Mouse (Mus musculus) lung, adult 2 months (tissue): ENCODE measurements at regions not wholly inside any gene's neighbourhood (a gene's known extent, or its start where the extent isn't known, plus 50 kb on each side); places are given as distances from the start of the nearest gene placed in this dataset.
A peak's percentile ranks its signal among the peaks of the same experiment; 100 is the strongest.

Experiments used
- DNase-seq: peaks from one replicate; pipeline ENCODE4 v3.0.0; 2022
- H3K4me1 ChIP-seq: fragments of 200-500 bp; 2 replicates; pipeline ENCODE4 v1.6.1; 2011; ENCODE audit warnings: low read length; ENCODE audit not compliant: control insufficient read depth, insufficient read depth
- H3K4me3 ChIP-seq: fragments of 200-500 bp; replicated peaks from 2 replicates; pipeline ENCODE3; 2011; ENCODE audit warnings: low read depth, mild to moderate bottlenecking, control low read depth, low read length; ENCODE audit errors: extremely low read depth
- CTCF ChIP-seq: fragments of 200-500 bp; IDR thresholded peaks from 2 replicates; pipeline ENCODE4 v1.5.1; 2011; ENCODE audit warnings: mild to moderate bottlenecking, low read length, control low read depth; ENCODE audit not compliant: insufficient read depth
- POLR2A ChIP-seq: fragments of 200-500 bp; IDR thresholded peaks from 2 replicates; pipeline ENCODE4 v1.6.1; 2011; ENCODE audit warnings: low read depth, mild to moderate bottlenecking, control low read depth, low read length, borderline replicate concordance; ENCODE audit errors: extremely low read depth
- WGBS: fragments of 180-500 bp; shearing (Covaris S2); methylation state at CpG from one replicate; pipeline ENCODE4 v1.1.7; 2018; 5-methylcytosine and 5-hydroxymethylcytosine counted together

- 42% methylated on average over 1 of the region's 1 CpGs for WGBS
Measured at GRCm38 (mm10) chrX:169554359-169554758, 130.6 kb upstream of the Mid1 start.

GRCm38 (mm10) chrX:169552851-169553250 is 132.1 kb upstream of the Mid1 start:
- Histone ChIP-seq H3K4me3 (no peak overlapping the region), H3K4me1 (no peaks in the 10 kb centered on the region)
- WGBS: 48% methylated on average over 1 of the region's 1 CpGs
- TF ChIP-seq POLR2A (no peak), CTCF (no peak)
- no peak for DNase-seq

More at GRCm38 (mm10) chrX:169554359-169554758, 130.6 kb upstream of the Mid1 start:
- Histone ChIP-seq H3K4me1 (no peaks in the 10 kb centered on the region), H3K4me3 (no peak overlapping the region)
- DNase-seq: no peak
- TF ChIP-seq POLR2A (no peak), CTCF (no peak)

GRCm38 (mm10) chrX:169544037-169544436 is 141.0 kb upstream of the Mid1 start:
- WGBS: 80% methylated on average over 3 of the region's 3 CpGs
- DNase-seq: no peak
- Histone ChIP-seq H3K4me3 (no peak overlapping the region), H3K4me1 (no peaks in the 10 kb centered on the region)
- TF ChIP-seq POLR2A: no peak
- TF ChIP-seq CTCF: no peak

GRCm38 (mm10) chrX:169508229-169508628 is 176.8 kb upstream of the Mid1 start:
- Histone ChIP-seq H3K4me3 (no peak overlapping the region), H3K4me1 (no peaks in the 10 kb centered on the region)
- DNase-seq: no peak
- TF ChIP-seq POLR2A (no peak), CTCF (no peak)

GRCm38 (mm10) chrX:169493577-169493976 is 173.4 kb upstream of the Hccs start:
- WGBS: 25% methylated on average over 1 of the region's 1 CpGs
- TF ChIP-seq CTCF (no peak), POLR2A (no peak)

GRCm38 (mm10) chrX:169473518-169473917 is 153.3 kb upstream of the Hccs start:
- WGBS: 75% methylated on average over 2 of the region's 2 CpGs
- DNase-seq: no peak
- no peak overlapping the region for H3K4me3 ChIP-seq
- TF ChIP-seq CTCF (no peak), POLR2A (no peak)
- H3K4me1 ChIP-seq: no peaks in the 10 kb centered on the region

More at GRCm38 (mm10) chrX:169493577-169493976, 173.4 kb upstream of the Hccs start:
- Histone ChIP-seq H3K4me1 (no peaks in the 10 kb centered on the region), H3K4me3 (no peak overlapping the region)
- no peak for DNase-seq

GRCm38 (mm10) chrX:169470715-169471114 is 150.5 kb upstream of the Hccs start:
- no peak for DNase-seq
- WGBS: 58% methylated on average over 2 of the region's 2 CpGs
- Histone ChIP-seq H3K4me1 (no peaks in the 10 kb centered on the region), H3K4me3 (no peak overlapping the region)
- TF ChIP-seq POLR2A: no peak
- TF ChIP-seq CTCF: no peak

- no peak overlapping the region for H3K4me3 ChIP-seq
- WGBS: 66% methylated on average over 3 of the region's 3 CpGs
- H3K4me1 ChIP-seq: no peaks in the 10 kb centered on the region
- no peak for DNase-seq
- TF ChIP-seq POLR2A (no peak), CTCF (no peak)
Measured at GRCm38 (mm10) chrX:169450159-169450558, 130.0 kb upstream of the Hccs start.

GRCm38 (mm10) chrX:169439546-169439945 is 119.4 kb upstream of the Hccs start:
- no peak for DNase-seq
- no peak for TF ChIP-seq POLR2A
- TF ChIP-seq CTCF: no peak
- Histone ChIP-seq H3K4me3 (no peak overlapping the region), H3K4me1 (no peaks in the 10 kb centered on the region)

GRCm38 (mm10) chrX:169438626-169439025 is 118.5 kb upstream of the Hccs start:
- Histone ChIP-seq H3K4me3 (no peak overlapping the region), H3K4me1 (no peaks in the 10 kb centered on the region)
- WGBS: 74% methylated on average over 1 of the region's 1 CpGs
- 0 out of 2 replicates have a peak, but pooled peaks have one; percentile 12 for TF ChIP-seq CTCF
- no peak for TF ChIP-seq POLR2A
- no peak for DNase-seq
